9 mouse cellular contexts compared by ENCODE assay signal in the genomic region with DNA sequence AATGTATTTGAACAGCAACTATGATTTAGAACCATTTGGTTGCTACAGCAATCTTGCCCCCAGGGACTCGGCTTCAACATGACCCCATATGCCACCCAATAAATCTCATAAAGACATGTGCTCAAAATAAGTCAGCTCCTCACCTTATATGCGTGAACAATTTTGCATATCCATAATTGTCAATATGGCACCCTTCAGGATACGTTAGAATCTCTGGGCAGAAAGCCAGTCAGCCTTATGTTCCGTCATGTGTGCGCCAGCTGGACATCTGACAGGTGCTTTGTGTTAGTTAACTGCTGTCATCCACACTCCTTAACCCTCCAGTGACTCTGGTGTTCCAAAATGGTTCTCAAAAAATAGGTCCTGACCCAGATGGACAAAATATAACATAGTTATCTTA.
DNase-seq lines count a peak whose midpoint lies in the region; ATAC-seq lines count a peak whose summit lies in the region.
"Had no signal": no experiment of that assay in that cellular context is flagged by ENCODE, and none has a peak within 500 bp of the region (broad histone marks: within the 10 kb centered on the region; RNA-seq: fewer than 3 reads in every experiment).

No protein-coding gene starts in this region.

- 55% methylated on average over 5 of the region's 5 CpGs for WGBS in embryonic facial prominence, embryonic 14.5 days
- 79% methylated on average over 5 of the region's 5 CpGs for WGBS in embryonic facial prominence, embryonic 10.5 days
- WGBS in hindbrain, embryonic 15.5 days: 40% methylated on average over 5 of the region's 5 CpGs

- no peak overlapping the region for H3K4me2 ChIP-seq in embryonic facial prominence, embryonic 14.5 days (ENCODE audit: low read depth, low read length)
- no peak overlapping the region for H3K4me2 ChIP-seq in hindbrain, embryonic 15.5 days

- H3K27ac ChIP-seq in embryonic facial prominence, embryonic 14.5 days (replicated peaks; ENCODE audit: low read depth, low read length): no peak overlapping the region
- no peak overlapping the region for H3K27ac ChIP-seq in embryonic facial prominence, embryonic 10.5 days (replicated peaks)
- H3K27ac ChIP-seq in hindbrain, embryonic 15.5 days (replicated peaks): no peak overlapping the region
- H3K27ac ChIP-seq: gastrocnemius, adult 2 months had no signal

- H3K9ac ChIP-seq in embryonic facial prominence, embryonic 14.5 days (ENCODE audit: low read depth, low read length): no peak overlapping the region
- H3K9ac ChIP-seq in hindbrain, embryonic 15.5 days: no peak overlapping the region

- no peaks in the 10 kb centered on the region for H3K36me3 ChIP-seq in embryonic facial prominence, embryonic 14.5 days (ENCODE audit: control insufficient read depth, insufficient read depth, low read length)
- no peaks in the 10 kb centered on the region for H3K36me3 ChIP-seq in embryonic facial prominence, embryonic 10.5 days (replicated peaks)
- no peaks in the 10 kb centered on the region for H3K36me3 ChIP-seq in hindbrain, embryonic 15.5 days

- no peaks in the 10 kb centered on the region for H3K9me3 ChIP-seq in embryonic facial prominence, embryonic 14.5 days (ENCODE audit: control insufficient read depth, low read length)
- no peaks in the 10 kb centered on the region for H3K9me3 ChIP-seq in embryonic facial prominence, embryonic 10.5 days
- H3K9me3 ChIP-seq in hindbrain, embryonic 15.5 days: no peaks in the 10 kb centered on the region

- 0 out of 2 replicates have a peak, but pooled peaks have one; percentile 55 for ATAC-seq in embryonic facial prominence, embryonic 14.5 days (ENCODE audit: low read depth)
- ATAC-seq in hindbrain, embryonic 15.5 days (ENCODE audit: low FRiP score, low read depth): peak; percentile 88

- H3K4me3 ChIP-seq in embryonic facial prominence, embryonic 14.5 days (ENCODE audit: low read depth, low read length): no peak overlapping the region
- H3K4me3 ChIP-seq in embryonic facial prominence, embryonic 10.5 days: no peak overlapping the region
- no peak overlapping the region for H3K4me3 ChIP-seq in hindbrain, embryonic 15.5 days
- H3K4me3 ChIP-seq: gastrocnemius, adult 2 months had no signal

- no peaks in the 10 kb centered on the region for H3K27me3 ChIP-seq in embryonic facial prominence, embryonic 14.5 days (replicated peaks; ENCODE audit: control insufficient read depth, insufficient read depth, low read length)
- no peaks in the 10 kb centered on the region for H3K27me3 ChIP-seq in embryonic facial prominence, embryonic 10.5 days (replicated peaks; ENCODE audit: low read depth, poor library complexity, severe bottlenecking)
- H3K27me3 ChIP-seq in hindbrain, embryonic 15.5 days: no peaks in the 10 kb centered on the region

- no peaks in the 10 kb centered on the region for H3K4me1 ChIP-seq in embryonic facial prominence, embryonic 14.5 days (ENCODE audit: control insufficient read depth, insufficient read depth, low read length)
- no peaks in the 10 kb centered on the region for H3K4me1 ChIP-seq in embryonic facial prominence, embryonic 10.5 days
- no peaks in the 10 kb centered on the region for H3K4me1 ChIP-seq in hindbrain, embryonic 15.5 days (replicated peaks)

- peak; percentile 77 for DNase-seq in embryonic facial prominence, embryonic 14.5 days (ENCODE audit: low spot score)
- no peak for DNase-seq in embryonic facial prominence, embryonic 10.5 days (ENCODE audit: low spot score)
- peak; percentile 10 for DNase-seq in right cerebral cortex, postnatal 14 days
- DNase-seq in right cerebral cortex, adult 18-20 months: no peak
- DNase-seq in thymus, postnatal 25 days: no peak
- no peak for DNase-seq in thymus, postnatal 4 days
- DNase-seq in adrenal gland, postnatal 14 days: no peak
- DNase-seq: gastrocnemius, adult 2 months had no signal

Comparison
In these comparisons a context has a peak if more than half of its experiments do, and no peak if none do; other contexts are left out.
1. DNase-seq: peak in embryonic facial prominence, embryonic 14.5 days (single experiment) and right cerebral cortex, postnatal 14 days (single experiment); none in embryonic facial prominence, embryonic 10.5 days (single experiment), right cerebral cortex, adult 18-20 months (single experiment), thymus, postnatal 25 days (single experiment), thymus, postnatal 4 days (single experiment) and adrenal gland, postnatal 14 days (single experiment).